Mouse (Mus musculus) kidney, postnatal 0 days (tissue): ENCODE measurements around the gene Grm5. TPM values are rescaled to one million over a fixed set of nuclear protein-coding genes. Genes with fewer than 3 reads are reported as not detected.

Experiments
- ATAC-seq: fragments of 200-750 bp; cut with Nextera tagmentation; replicated peaks from 2 replicates; pipeline ENCODE4 v1.8.0; 2017; ENCODE audit warnings: low read depth, moderate number of reproducible peaks, moderate TSS enrichment, moderate library complexity; ENCODE audit not compliant: low FRiP score
- DNase-seq: peaks from one replicate; pipeline ENCODE4 v3.0.0-alpha.2; 2016; ENCODE audit warnings: low spot score
- H3K27ac ChIP-seq: fragments of 300-500 bp; sonication (generic); 2 replicates; pipeline ENCODE4 v1.5.1; 2014; ENCODE audit warnings: mild to moderate bottlenecking
- H3K27me3 ChIP-seq: fragments of 300-500 bp; sonication (generic); 2 replicates; pipeline ENCODE4 v1.6.1; 2014; ENCODE audit warnings: low read length, mixed read lengths; ENCODE audit not compliant: insufficient read depth
- H3K36me3 ChIP-seq: fragments of 300-500 bp; sonication (generic); 2 replicates; pipeline ENCODE4 v1.6.1; 2014; ENCODE audit warnings: low read length, mixed read lengths; ENCODE audit not compliant: insufficient read depth
- H3K4me1 ChIP-seq: fragments of 300-500 bp; sonication (generic); replicated peaks from 2 replicates; pipeline ENCODE4 v1.6.1; 2014; ENCODE audit warnings: antibody characterized with exemption, low read length, mixed read lengths; ENCODE audit not compliant: insufficient read depth
- H3K4me2 ChIP-seq: fragments of 300-500 bp; sonication (generic); 2 replicates; pipeline ENCODE4 v1.6.1; 2014; ENCODE audit warnings: mild to moderate bottlenecking, low read length, moderate library complexity, mixed read lengths
- H3K4me3 ChIP-seq: fragments of 300-500 bp; sonication (generic); replicated peaks from 2 replicates; pipeline ENCODE4 v1.5.1; 2014; ENCODE audit warnings: low read depth, low read length
- H3K9ac ChIP-seq: fragments of 300-500 bp; sonication (generic); 2 replicates; pipeline ENCODE4 v1.6.1; 2014; ENCODE audit warnings: low read depth, low read length
- H3K9me3 ChIP-seq: fragments of 300-500 bp; sonication (generic); replicated peaks from 2 replicates; pipeline ENCODE4 v1.6.1; 2016; ENCODE audit warnings: low read length, inconsistent platforms, mixed read lengths
- CTCF ChIP-seq: IDR thresholded peaks from 2 replicates; pipeline ENCODE4 v1.5.1; 2016; ENCODE audit warnings: antibody characterized with exemption, low read depth, mild to moderate bottlenecking, moderate library complexity
- WGBS: fragments of 180-500 bp; shearing (Covaris S2); extraction: QIAGEN DNeasy Blood & Tissue Kit; methylation state at CpG from one replicate; pipeline ENCODE4 v1.1.7; 2014; 5-methylcytosine and 5-hydroxymethylcytosine counted together
- polyA plus RNA-seq: library from polyadenylated mRNA; unstranded; fragments of >200 nt; fragmentation: Nextera tagmentation; extraction: Ambion mirVana; gene quantifications from 2 replicates; pipeline ENCODE4 v1.2.1, GENCODE M21; 2015

Grm5 gene
- polyA plus RNA-seq, 1 experiment from 2014 or later: not detected

DNA sequence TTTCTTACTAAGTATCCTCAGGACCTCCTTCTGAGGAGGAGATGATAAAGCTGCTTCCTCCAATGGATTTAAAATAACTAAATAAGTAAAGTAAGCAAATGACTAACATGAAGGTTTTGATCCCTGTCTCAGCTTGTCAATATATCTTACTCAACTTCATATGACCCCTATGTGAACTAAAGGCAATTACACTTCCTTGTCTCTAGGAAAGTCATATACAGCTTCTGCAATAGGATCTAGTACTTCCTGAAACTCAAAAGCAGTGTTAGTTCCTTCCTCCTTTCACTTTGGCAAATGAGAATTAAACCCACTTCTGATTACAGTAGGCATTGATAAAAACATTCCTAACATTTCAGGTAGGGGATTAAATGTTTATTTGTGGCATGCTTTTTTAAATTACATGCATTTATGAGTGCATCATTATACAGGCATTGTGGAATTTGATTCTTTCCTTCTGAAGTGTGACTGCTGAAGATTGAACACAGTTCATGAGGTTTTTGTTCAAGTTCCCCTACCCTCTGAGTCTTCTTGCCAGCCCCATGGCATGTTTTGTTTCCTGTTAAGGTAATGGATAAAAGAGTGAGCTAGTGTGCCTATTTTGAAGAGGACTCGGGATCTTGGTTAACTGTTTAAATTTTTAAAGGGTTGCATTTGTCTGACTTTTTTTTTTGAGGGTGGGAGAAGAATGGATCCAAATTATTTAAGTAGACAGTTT is 470.4 kb downstream of the Grm5 start:
- Histone ChIP-seq H3K27me3 (no peaks in the 10 kb centered on the region), H3K27ac (no peak overlapping the region), H3K4me1 (no peaks in the 10 kb centered on the region), H3K9ac (no peak overlapping the region), H3K36me3 (no peaks in the 10 kb centered on the region), H3K9me3 (no peaks in the 10 kb centered on the region), H3K4me2 (no peak overlapping the region), H3K4me3 (no peak overlapping the region)
- 69% methylated on average over 1 of the region's 1 CpGs for WGBS
- ATAC-seq: no peak
- DNase-seq: peak; percentile 0
- no peak for TF ChIP-seq CTCF

DNA sequence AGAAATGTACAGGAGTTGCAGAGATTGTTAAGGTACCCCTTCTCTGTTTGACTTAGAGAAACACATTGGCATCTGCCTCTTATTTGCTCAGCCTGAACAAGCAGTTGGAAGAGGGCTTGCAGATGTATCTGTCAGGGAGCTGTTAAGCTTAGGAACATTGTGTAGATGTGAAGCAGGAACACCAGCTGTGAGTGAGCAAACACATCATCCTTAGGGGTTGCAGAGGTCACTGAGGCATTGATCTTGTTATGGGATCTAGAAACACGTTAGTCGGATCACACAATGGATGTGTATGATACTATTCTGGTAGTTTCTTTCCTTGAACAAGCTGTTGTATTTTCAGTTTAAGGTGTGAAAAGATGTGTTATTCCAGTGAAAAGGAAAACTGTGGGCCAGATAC is 472.5 kb downstream of the Grm5 start:
- Histone ChIP-seq H3K4me2 (no peak overlapping the region), H3K9me3 (no peaks in the 10 kb centered on the region), H3K4me1 (no peaks in the 10 kb centered on the region), H3K27ac (no peak overlapping the region), H3K4me3 (no peak overlapping the region), H3K27me3 (no peaks in the 10 kb centered on the region), H3K9ac (no peak overlapping the region), H3K36me3 (no peaks in the 10 kb centered on the region)
- WGBS: 72% methylated on average over 2 of the region's 2 CpGs
- ATAC-seq (no peak), DNase-seq (no peak)
- TF ChIP-seq CTCF: no peak

DNA sequence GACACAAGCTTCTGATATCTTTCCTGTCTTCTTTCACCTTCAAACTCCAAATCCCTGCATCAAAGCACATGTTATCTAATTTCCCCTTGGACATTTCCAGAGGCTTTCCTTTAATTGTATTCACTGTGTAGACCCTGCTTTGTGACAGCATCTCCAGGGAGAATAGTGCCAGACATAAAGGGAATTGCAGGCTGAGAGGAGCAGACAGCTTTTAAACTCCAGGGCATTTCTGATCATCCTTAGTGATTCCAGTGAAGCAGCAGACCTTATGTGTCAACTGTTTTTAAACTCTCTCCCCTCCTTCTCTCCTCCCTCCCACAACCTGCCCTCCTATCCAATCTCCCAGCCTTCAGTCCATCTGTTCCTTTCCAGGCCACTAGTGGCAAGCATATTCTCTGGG is 507.1 kb downstream of the Grm5 start:
- Histone ChIP-seq H3K27me3 (no peaks in the 10 kb centered on the region), H3K9ac (no peak overlapping the region), H3K4me1 (no peaks in the 10 kb centered on the region), H3K9me3 (no peaks in the 10 kb centered on the region), H3K4me2 (no peak overlapping the region), H3K36me3 (no peaks in the 10 kb centered on the region), H3K27ac (no peak overlapping the region), H3K4me3 (no peak overlapping the region)
- ATAC-seq (no peak), DNase-seq (no peak)
- TF ChIP-seq CTCF: no peak

DNA sequence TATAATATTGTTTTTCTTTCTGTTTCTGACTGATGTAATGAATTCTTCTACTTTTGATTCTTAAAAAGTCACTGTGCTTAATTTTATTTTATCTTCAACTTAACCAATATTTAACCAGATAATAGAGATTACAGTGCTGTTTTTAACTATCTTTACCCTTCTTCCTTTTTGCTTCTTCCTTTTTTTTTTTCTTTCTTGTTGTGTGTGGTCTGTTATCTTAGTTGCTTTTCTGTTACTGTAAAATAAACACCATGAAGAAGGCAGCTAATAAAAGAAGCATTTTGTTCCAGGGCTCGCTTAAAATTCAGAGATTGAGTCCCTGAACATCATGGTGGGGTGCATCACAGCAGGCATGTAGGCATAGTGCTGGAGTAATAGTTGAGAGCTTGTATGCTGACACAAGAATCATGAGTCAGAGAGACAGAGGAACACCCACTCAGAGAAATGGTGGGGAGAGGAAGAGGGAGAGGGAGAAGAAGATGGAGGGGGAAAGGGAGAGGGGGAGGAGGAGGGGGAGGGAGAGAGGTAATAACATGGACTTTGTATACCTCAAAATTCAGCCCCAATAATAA is 512.7 kb downstream of the Grm5 start:
- no peaks in the 10 kb centered on the region for H3K9me3 ChIP-seq
- ATAC-seq (no peak), DNase-seq (no peak)
- H3K27me3 ChIP-seq: no peaks in the 10 kb centered on the region
- WGBS: 36% methylated on average over 1 of the region's 1 CpGs
- H3K4me1 ChIP-seq: no peaks in the 10 kb centered on the region
- no peak overlapping the region for H3K27ac ChIP-seq
- no peak overlapping the region for H3K9ac ChIP-seq
- no peak overlapping the region for H3K4me2 ChIP-seq
- TF ChIP-seq CTCF: no peak
- H3K4me3 ChIP-seq: no peak overlapping the region
- no peaks in the 10 kb centered on the region for H3K36me3 ChIP-seq

DNA sequence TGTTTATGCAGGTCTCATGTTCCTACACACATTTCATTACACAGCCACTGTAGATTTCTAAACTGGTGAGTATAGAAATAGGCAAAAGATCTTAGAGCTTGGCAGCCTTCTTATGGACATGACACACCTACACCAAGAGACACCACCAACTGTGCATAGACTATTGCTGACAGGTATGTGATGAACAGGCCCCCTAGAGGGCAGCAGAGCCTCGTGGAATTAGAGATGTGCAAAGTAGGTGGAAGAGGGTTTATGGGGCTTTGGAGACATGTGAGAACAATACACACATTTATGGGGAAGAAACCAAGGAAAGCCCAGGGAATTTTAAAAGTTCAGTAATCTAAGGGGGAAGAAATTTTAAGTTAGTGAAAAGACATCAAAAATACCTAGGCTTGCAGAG is 513.7 kb downstream of the Grm5 start:
- Histone ChIP-seq H3K9me3 (no peaks in the 10 kb centered on the region), H3K4me1 (no peaks in the 10 kb centered on the region), H3K27ac (no peak overlapping the region), H3K36me3 (no peaks in the 10 kb centered on the region), H3K4me3 (no peak overlapping the region), H3K9ac (no peak overlapping the region), H3K27me3 (no peaks in the 10 kb centered on the region), H3K4me2 (no peak overlapping the region)
- ATAC-seq (peak; percentile 80), DNase-seq (peak; percentile 81)
- WGBS: 3% methylated on average over 1 of the region's 1 CpGs
- TF ChIP-seq CTCF: peak; percentile 84

DNA sequence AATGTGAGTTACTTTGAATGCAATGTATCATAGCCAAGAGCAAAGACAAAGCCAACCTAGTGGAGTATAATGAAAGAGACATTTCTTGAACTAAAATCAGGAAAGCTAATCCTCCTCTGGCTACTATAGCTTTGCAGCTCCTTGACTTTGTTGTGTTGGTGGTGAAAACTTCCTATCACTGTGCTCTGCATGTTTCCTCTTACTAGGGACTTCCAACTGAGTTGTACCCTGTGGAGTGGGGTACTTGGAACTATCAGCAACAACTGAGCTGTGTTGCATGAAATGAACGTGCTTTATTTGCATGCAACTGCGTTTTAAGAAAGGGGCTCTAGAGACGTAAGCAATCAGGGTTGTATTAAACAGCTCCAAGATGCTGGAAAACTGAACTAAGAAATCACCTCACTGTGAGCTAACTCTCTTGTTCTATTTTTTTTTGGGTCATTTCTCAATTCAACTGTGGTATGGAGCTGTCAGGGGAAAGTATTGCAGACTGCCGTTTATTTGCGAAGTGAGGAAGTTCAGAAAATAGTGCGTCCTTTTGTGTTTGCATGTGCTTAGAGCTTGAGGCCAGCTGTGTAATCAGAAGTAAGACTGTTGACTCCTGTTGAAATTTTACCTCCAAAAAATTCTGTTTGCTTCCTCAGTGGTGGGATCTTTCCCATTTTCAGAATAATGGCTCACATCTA is 532.9 kb downstream of the Grm5 start:
- H3K4me2 ChIP-seq: no peak overlapping the region
- H3K4me3 ChIP-seq: no peak overlapping the region
- ATAC-seq (no peak), DNase-seq (no peak)
- no peaks in the 10 kb centered on the region for H3K27me3 ChIP-seq
- H3K36me3 ChIP-seq: no peaks in the 10 kb centered on the region
- 73% methylated on average over 6 of the region's 6 CpGs for WGBS
- no peaks in the 10 kb centered on the region for H3K9me3 ChIP-seq
- no peaks in the 10 kb centered on the region for H3K4me1 ChIP-seq
- H3K9ac ChIP-seq: no peak overlapping the region
- H3K27ac ChIP-seq: no peak overlapping the region
- no peak for TF ChIP-seq CTCF
